Mouse (Mus musculus) erythroblast, embryonic 14.5 days (primary cell): Measurements from ENCODE around the gene Inpp5a.

ENCODE experiments used
- GATA1 ChIP-seq: IDR thresholded peaks from 2 replicates; pipeline ENCODE4 v1.6.1; 2012; ENCODE audit warnings: low read length, inconsistent platforms, mixed read lengths
- TAL1 ChIP-seq: IDR thresholded peaks from 3 replicates; pipeline ENCODE4 v1.6.1; 2012; ENCODE audit warnings: low read length, inconsistent platforms, mixed read lengths

DNA sequence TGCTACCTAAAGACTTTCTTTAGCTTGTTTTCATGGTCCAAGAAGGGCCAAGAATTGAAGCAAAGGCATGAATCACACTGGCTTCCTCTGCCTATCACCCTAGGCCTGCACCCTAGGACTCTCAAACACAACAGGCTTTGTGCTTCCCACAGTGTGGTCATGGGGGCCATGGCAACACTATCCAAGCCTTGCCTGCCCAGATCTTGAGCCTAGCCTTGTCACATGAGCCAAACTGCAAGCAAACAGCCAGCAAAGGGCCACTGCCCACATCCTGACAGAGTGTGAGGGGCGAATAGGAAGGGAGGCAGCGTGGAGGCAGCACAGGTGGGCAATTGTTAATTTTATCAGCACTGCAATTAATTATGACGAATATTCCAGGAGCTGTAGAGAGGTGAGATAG lies 183.8 kb downstream of the Inpp5a start:
- TF ChIP-seq TAL1 (no peak), GATA1 (no peak)
